Mouse (Mus musculus): ENCODE results near the gene N4bp2. TPM values are rescaled to one million over a fixed set of nuclear protein-coding genes. Genes with fewer than 3 reads are reported as not detected.

Gene N4bp2
- total and polyA plus RNA-seq, 3 experiments = 11.4 to 50.6 (median 12.9) TPM

DNA sequence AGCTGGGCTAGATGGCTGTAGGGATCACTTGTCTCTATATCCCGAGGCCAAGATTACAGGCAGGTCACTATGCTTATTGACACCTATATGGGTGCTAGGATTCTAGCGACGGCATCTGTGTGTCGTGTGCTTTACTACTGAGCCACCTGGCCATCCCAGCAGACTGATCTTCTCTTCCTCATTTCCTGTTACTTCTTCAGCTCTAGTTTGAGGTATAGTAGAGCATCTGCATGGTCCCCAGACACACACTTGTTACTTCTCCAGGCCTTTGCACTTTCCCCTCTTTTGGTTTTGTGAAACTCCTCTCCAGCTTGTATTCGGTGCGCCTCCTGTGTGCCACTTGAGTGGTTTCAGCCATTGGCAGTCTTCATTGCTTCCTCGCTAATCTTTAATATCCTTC, 111.9 kb downstream of the N4bp2 start:
- TF ChIP-seq JUND (IDR thresholded peaks at IDR 0.05; ENCODE audit: low read depth, low read length) = no peak
- TF ChIP-seq ETS1 (IDR thresholded peaks at IDR 0.05; ENCODE audit: low read depth, low read length) = no peak
- TF ChIP-seq ELF1 (IDR thresholded peaks at IDR 0.05; ENCODE audit: low read depth, low read length) = no peak
- TF ChIP-seq MAX (IDR thresholded peaks at IDR 0.05; ENCODE audit: low read length) = no peak
- TF ChIP-seq E2F4 (IDR thresholded peaks at IDR 0.05; ENCODE audit: borderline replicate concordance, low read depth, low read length) = no peak
- TF ChIP-seq HCFC1 (IDR thresholded peaks at IDR 0.05; ENCODE audit: low read depth, low read length) = no peak
- Histone ChIP-seq H3K9me3 (replicated peaks; ENCODE audit: insufficient read depth, low read length) (no peaks in the 10 kb centered on the region), H3K36me3 (ENCODE audit: control insufficient read depth in 1 of 2, insufficient read depth in 2 of 2, low read length in 2 of 2) (peaks cover 0 to 20% of the 10 kb centered on the region in 2 experiments; a peak in 2 of 4 replicates), H3K4me3 (ENCODE audit: control insufficient read depth in 1 of 2, insufficient read depth in 1 of 2, low read depth in 2 of 2, low read length in 2 of 2) (no peak overlapping the region), H3K27ac (ENCODE audit: control insufficient read depth, low read depth, low read length) (no peak overlapping the region), H3K9ac (ENCODE audit: control insufficient read depth, low read depth, low read length, poor library complexity, severe bottlenecking) (no peak overlapping the region), H3K4me1 (ENCODE audit: control insufficient read depth in 1 of 2, insufficient read depth in 2 of 2, low read length in 2 of 2) (peaks cover 9 to 24% of the 10 kb centered on the region in 2 experiments), H3K79me2 (ENCODE audit: control insufficient read depth, insufficient read depth, low read length, poor library complexity) (no peaks in the 10 kb centered on the region), H3K27me3 (ENCODE audit: control insufficient read depth in 1 of 2, insufficient read depth in 2 of 2, low read length in 2 of 2) (no peaks in the 10 kb centered on the region)
- no peak for DNase-seq (ENCODE audit: low read depth, low spot score)

DNA sequence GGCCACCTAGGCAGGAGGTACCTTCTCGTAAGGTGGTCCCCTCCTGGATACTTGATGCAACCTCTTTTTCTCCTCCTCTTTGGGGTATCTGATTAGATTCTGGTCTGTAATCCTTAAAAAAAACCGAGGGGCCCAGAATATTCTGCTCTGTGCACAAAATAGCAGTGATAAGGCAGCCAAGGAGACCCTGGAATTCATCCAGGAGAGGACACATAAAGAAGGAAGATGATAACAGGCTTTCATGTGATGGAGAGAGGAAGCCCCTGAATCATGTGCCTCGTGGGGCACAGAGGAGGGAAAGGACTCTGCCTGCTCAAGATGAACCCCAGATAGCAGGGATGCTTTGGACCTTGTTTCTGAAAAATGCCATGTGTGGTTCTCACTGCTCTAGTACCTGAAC, 115.0 kb downstream of the N4bp2 start:
- TF ChIP-seq ZNF384 (IDR thresholded peaks at IDR 0.05; ENCODE audit: low read depth, low read length) (peak; percentile 81), CTCF (IDR thresholded peaks at IDR 0.05 in 2 of 3, conservative IDR thresholded peaks at IDR 0.05 in 1 of 3; ENCODE audit: control insufficient read depth in 1 of 3, insufficient read depth in 1 of 3, low read depth in 2 of 3, low read length in 3 of 3, poor library complexity in 1 of 3, severe bottlenecking in 1 of 3) (no peak), SIN3A (IDR thresholded peaks at IDR 0.05; ENCODE audit: low read length) (no peak; the same call in 1 of the 2 replicates), MYB (IDR thresholded peaks at IDR 0.05; ENCODE audit: low read depth, low read length) (no peak), BHLHE40 (IDR thresholded peaks at IDR 0.05; ENCODE audit: borderline replicate concordance, low read depth, low read length) (peak; percentile 57; the same call in 1 of the 2 replicates), ZC3H11A (IDR thresholded peaks at IDR 0.05; ENCODE audit: low read depth, low read length) (no peak), MEF2A (IDR thresholded peaks at IDR 0.05; ENCODE audit: extremely low read depth, insufficient replicate concordance, low read depth, low read length, poor library complexity, severe bottlenecking) (no peak), RCOR1 (IDR thresholded peaks at IDR 0.05; ENCODE audit: low read depth, low read length) (peak; percentile 78), ETS1 (IDR thresholded peaks at IDR 0.05; ENCODE audit: low read depth, low read length) (0 out of 2 replicates have a peak, but pooled peaks have one; percentile 24), USF1 (IDR thresholded peaks at IDR 0.05; ENCODE audit: low read depth, low read length) (peak; percentile 62), EP300 (IDR thresholded peaks at IDR 0.05; ENCODE audit: low read depth in 1 of 2, low read length in 2 of 2) (peak in 1 of 2 experiments; percentile 51; a peak in 1 of 4 replicates), MAX (IDR thresholded peaks at IDR 0.05; ENCODE audit: low read length) (no peak), TCF12 (IDR thresholded peaks at IDR 0.05; ENCODE audit: low read depth, low read length) (peak; percentile 35; the same call in 1 of the 2 replicates), GATA1 (IDR thresholded peaks at IDR 0.05; ENCODE audit: low read depth, low read length) (peak; percentile 77)
- no peak for DNase-seq (ENCODE audit: low read depth, low spot score)
- peaks cover 0 to 41% of the 10 kb centered on the region in 2 experiments; a peak in 2 of 4 replicates for H3K36me3 ChIP-seq (ENCODE audit: control insufficient read depth in 1 of 2, insufficient read depth in 2 of 2, low read length in 2 of 2)
- H3K27ac ChIP-seq (ENCODE audit: control insufficient read depth, low read depth, low read length) = no peak overlapping the region
- H3K9me3 ChIP-seq (replicated peaks; ENCODE audit: insufficient read depth, low read length) = no peaks in the 10 kb centered on the region
- no peak overlapping the region for H3K9ac ChIP-seq (ENCODE audit: control insufficient read depth, low read depth, low read length, poor library complexity, severe bottlenecking)
- no peak overlapping the region for H3K4me3 ChIP-seq (ENCODE audit: control insufficient read depth in 1 of 2, insufficient read depth in 1 of 2, low read depth in 2 of 2, low read length in 2 of 2)
- no peaks in the 10 kb centered on the region for H3K79me2 ChIP-seq (ENCODE audit: control insufficient read depth, insufficient read depth, low read length, poor library complexity)
- no peaks in the 10 kb centered on the region for H3K27me3 ChIP-seq (ENCODE audit: control insufficient read depth in 1 of 2, insufficient read depth in 2 of 2, low read length in 2 of 2)
- H3K4me1 ChIP-seq (ENCODE audit: control insufficient read depth in 1 of 2, insufficient read depth in 2 of 2, low read length in 2 of 2) = peaks cover 20 to 44% of the 10 kb centered on the region in 2 experiments

Other genes starting within 250 kb of the N4bp2 start
- gene Smim14, start 226.3 kb upstream of the N4bp2 start, total RNA-seq (2012; rRNA removed) = 17.9 and 18.8 TPM in 2 replicates
- 10 to 100 TPM in 1 of 2 experiments, not detected in 1; 29.8 TPM for gene Smim14, start 226.3 kb upstream of the N4bp2 start, polyA plus RNA-seq (2012; ENCODE audit: insufficient read depth in 1 of 2, insufficient read length in 2 of 2, low read depth in 1 of 2, low replicate concordance in 2 of 2, missing spikeins in 1 of 2)
- 52.9 and 65.5 TPM in 2 replicates for gene Ube2k, start 226.3 kb upstream of the N4bp2 start, total RNA-seq (2012; rRNA removed)
- 100 to 1,000 TPM in 1 of 2 experiments, not detected in 1; 231 TPM for gene Ube2k, start 226.3 kb upstream of the N4bp2 start, polyA plus RNA-seq (2012; ENCODE audit: insufficient read depth in 1 of 2, insufficient read length in 2 of 2, low read depth in 1 of 2, low replicate concordance in 2 of 2, missing spikeins in 1 of 2)
- gene Pds5a, start 65.2 kb upstream of the N4bp2 start, total RNA-seq (2012; rRNA removed) = 87.3 and 99.6 TPM in 2 replicates
- gene Pds5a, start 65.2 kb upstream of the N4bp2 start, polyA plus RNA-seq (2012; ENCODE audit: insufficient read depth in 1 of 2, insufficient read length in 2 of 2, low read depth in 1 of 2, low replicate concordance in 2 of 2, missing spikeins in 1 of 2) = 100 to 1,000 TPM in 1 of 2 experiments, 10 to 100 TPM in 1; 88.0 to 188 TPM
- gene Rhoh, start 97.7 kb downstream of the N4bp2 start, total RNA-seq (2012; rRNA removed) = 0.10 and 0.15 TPM in 2 replicates
- under 1 TPM in 1 of 2 experiments, not detected in 1; 0.31 TPM for gene Rhoh, start 97.7 kb downstream of the N4bp2 start, polyA plus RNA-seq (2012; ENCODE audit: insufficient read depth in 1 of 2, insufficient read length in 2 of 2, low read depth in 1 of 2, low replicate concordance in 2 of 2, missing spikeins in 1 of 2)
- gene Chrna9, start 171.4 kb downstream of the N4bp2 start, total RNA-seq (2012; rRNA removed) = not detected in 2 replicates
- not detected for gene Chrna9, start 171.4 kb downstream of the N4bp2 start, polyA plus RNA-seq (2012; ENCODE audit: insufficient read depth in 1 of 2, insufficient read length in 2 of 2, low read depth in 1 of 2, low replicate concordance in 2 of 2, missing spikeins in 1 of 2)
- gene 9130230L23Rik, start 240.8 kb downstream of the N4bp2 start, total RNA-seq (2012; rRNA removed) = not detected in 2 replicates
- gene 9130230L23Rik, start 240.8 kb downstream of the N4bp2 start, polyA plus RNA-seq (2012; ENCODE audit: insufficient read depth in 1 of 2, insufficient read length in 2 of 2, low read depth in 1 of 2, low replicate concordance in 2 of 2, missing spikeins in 1 of 2) = under 1 TPM in 1 of 2 experiments, not detected in 1; 0.22 TPM

All from MEL (cell line).